Mouse (Mus musculus): ENCODE data around the gene Atp8b4.

- TF ChIP-seq POLR2A (IDR thresholded peaks at IDR 0.05; ENCODE audit: insufficient read depth, low read length) (no peak), EP300 (IDR thresholded peaks at IDR 0.05; ENCODE audit: insufficient read depth, low read depth, low read length) (no peak)
Measured at GRCm38 (mm10) chr2:126387458-126388037, 112.9 kb downstream of the Atp8b4 start.

All from ES-Bruce4 (cell line).